Mouse (Mus musculus): ENCODE measurements at regions not wholly inside any gene's neighbourhood (a gene's known extent, or its start where the extent isn't known, plus 50 kb on each side); places are given as distances from the start of the nearest gene placed in this dataset.
A peak's percentile ranks its signal among the peaks of the same experiment; 100 is the strongest.
"Not testable (repeated sequence)": the region's sequence is repeated elsewhere in the genome, so short reads cannot be mapped to it uniquely, and the experiment has no call there.

- DNase-seq, result no peak
Measured at GRCm38 (mm10) chr12:5759485-5759884, 384.0 kb upstream of the Klhl29 start.

- no peak for DNase-seq
Measured at GRCm38 (mm10) chr12:5757766-5758165, 382.3 kb upstream of the Klhl29 start.

GRCm38 (mm10) chr12:5757361-5757760 is 381.9 kb upstream of the Klhl29 start:
- no peak for DNase-seq

- no peak for DNase-seq
Measured at GRCm38 (mm10) chr12:5753831-5754230, 378.3 kb upstream of the Klhl29 start.

- DNase-seq, result no peak
Measured at GRCm38 (mm10) chr12:5744086-5744709, 368.7 kb upstream of the Klhl29 start.

- DNase-seq, result no peak
Measured at GRCm38 (mm10) chr12:5736066-5736465, 360.6 kb upstream of the Klhl29 start.

GRCm38 (mm10) chr12:5734902-5735301 is 359.4 kb upstream of the Klhl29 start:
- DNase-seq, result no peak

- no peak for DNase-seq
Measured at GRCm38 (mm10) chr12:5723113-5723512, 347.6 kb upstream of the Klhl29 start.

- DNase-seq, result not testable (repeated sequence)
Measured at GRCm38 (mm10) chr12:5717527-5717926, 342.0 kb upstream of the Klhl29 start.

GRCm38 (mm10) chr12:5698778-5699454 is 323.4 kb upstream of the Klhl29 start:
- no peak for DNase-seq

GRCm38 (mm10) chr12:5682182-5682581 is 306.7 kb upstream of the Klhl29 start:
- no peak for DNase-seq

- DNase-seq, result peak in 1 of 2 experiments; percentile 3
Measured at GRCm38 (mm10) chr12:5678126-5678525, 302.6 kb upstream of the Klhl29 start.

- DNase-seq, result no peak
Measured at GRCm38 (mm10) chr12:5668486-5668885, 293.0 kb upstream of the Klhl29 start.

GRCm38 (mm10) chr12:5637571-5638275 is 262.2 kb upstream of the Klhl29 start:
- DNase-seq, result no peak

- no peak for DNase-seq
Measured at GRCm38 (mm10) chr12:5633971-5634370, 258.5 kb upstream of the Klhl29 start.

- no peak for DNase-seq
Measured at GRCm38 (mm10) chr12:5601084-5601654, 225.7 kb upstream of the Klhl29 start.

GRCm38 (mm10) chr12:5599426-5599825 is 223.9 kb upstream of the Klhl29 start:
- no peak for DNase-seq

GRCm38 (mm10) chr12:5598961-5599360 is 223.5 kb upstream of the Klhl29 start:
- no peak for DNase-seq

- DNase-seq, result no peak
Measured at GRCm38 (mm10) chr12:5572831-5573230, 197.3 kb upstream of the Klhl29 start.

GRCm38 (mm10) chr12:5568941-5569340 is 193.5 kb upstream of the Klhl29 start:
- no peak for DNase-seq

GRCm38 (mm10) chr12:5566231-5566630 is 190.7 kb upstream of the Klhl29 start:
- DNase-seq, result no peak

- no peak for DNase-seq
Measured at GRCm38 (mm10) chr12:5552607-5553006, 177.1 kb upstream of the Klhl29 start.

- DNase-seq, result no peak
Measured at GRCm38 (mm10) chr12:5551901-5552300, 176.4 kb upstream of the Klhl29 start.

- no peak for DNase-seq
Measured at GRCm38 (mm10) chr12:5549796-5550195, 174.3 kb upstream of the Klhl29 start.
